Mouse (Mus musculus) T-helper 1 cell (primary cell): ENCODE results near the gene Ppp2r3a.

Source experiments
- in situ Hi-C: fragments of 300-600 bp; cut with MboI, MseI; formaldehyde crosslinking; loops from one replicate; pipeline ENCODE4 v1.15.1; 2025; ENCODE audit warnings: high pct_unique_total_duplicates

The Ppp2r3a gene

DNA sequence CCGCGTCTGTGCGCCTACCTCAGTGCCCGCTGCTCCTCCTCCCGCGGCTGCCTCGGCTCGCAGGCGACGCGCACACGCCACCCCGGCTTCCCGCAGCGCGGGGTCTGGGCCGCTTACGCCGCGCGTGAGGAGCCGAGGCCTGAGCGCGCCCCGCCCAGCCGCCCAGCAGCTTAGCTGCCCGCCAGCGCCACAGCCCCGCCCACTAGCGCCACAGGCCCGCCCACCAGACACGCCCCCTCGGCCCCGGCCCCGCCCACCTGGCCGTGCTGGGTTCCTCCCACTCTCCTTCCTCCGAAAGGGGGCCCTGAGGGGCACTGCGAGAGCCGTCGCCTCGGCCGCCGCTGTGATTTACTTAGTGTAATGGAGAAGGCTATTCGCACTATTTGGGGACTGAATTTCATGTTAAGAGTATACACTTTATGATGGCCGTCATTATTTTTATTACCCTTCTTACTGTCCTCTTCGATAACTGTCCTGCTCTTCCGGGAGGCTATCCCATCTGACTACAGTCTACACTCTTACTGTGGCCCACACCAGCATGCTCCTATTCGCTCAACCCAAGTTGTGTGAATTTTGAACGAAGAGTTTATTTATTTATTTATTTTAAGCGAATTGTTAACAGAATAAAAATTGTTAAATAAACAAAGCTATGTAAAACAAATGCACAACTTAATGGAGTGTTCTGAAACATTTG lies at the start of gene Ppp2r3a:
TSS of gene Ppp2r3a (minus strand) at position 152 of the 694 bp plus-strand sequence.
- in situ Hi-C loops: no loop called here

DNA sequence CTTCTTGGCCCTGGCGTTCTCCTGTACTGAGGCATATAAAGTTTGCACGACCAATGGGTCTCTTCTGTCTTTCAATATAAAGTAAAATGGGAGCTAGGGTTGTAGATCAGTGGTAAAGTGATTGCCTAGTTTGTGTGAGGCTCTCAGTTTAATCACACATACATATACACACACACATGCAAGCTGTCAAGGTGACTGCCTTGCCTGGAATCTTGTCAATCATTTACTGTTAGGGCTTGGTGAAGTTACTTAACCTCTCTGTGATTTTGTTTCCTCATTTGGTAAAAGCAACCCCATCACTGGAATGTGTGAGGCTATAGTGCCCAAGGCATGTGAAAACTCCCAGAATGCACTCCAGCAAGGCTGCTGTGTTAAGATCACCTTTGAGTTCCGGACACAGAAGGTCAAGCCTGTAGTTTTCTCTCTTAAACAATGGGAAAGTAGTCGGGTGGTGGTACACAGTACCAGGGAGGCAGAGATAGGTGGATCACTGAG lies 48.9 kb upstream of the Ppp2r3a start:
- in situ Hi-C loops: no loop called here

DNA sequence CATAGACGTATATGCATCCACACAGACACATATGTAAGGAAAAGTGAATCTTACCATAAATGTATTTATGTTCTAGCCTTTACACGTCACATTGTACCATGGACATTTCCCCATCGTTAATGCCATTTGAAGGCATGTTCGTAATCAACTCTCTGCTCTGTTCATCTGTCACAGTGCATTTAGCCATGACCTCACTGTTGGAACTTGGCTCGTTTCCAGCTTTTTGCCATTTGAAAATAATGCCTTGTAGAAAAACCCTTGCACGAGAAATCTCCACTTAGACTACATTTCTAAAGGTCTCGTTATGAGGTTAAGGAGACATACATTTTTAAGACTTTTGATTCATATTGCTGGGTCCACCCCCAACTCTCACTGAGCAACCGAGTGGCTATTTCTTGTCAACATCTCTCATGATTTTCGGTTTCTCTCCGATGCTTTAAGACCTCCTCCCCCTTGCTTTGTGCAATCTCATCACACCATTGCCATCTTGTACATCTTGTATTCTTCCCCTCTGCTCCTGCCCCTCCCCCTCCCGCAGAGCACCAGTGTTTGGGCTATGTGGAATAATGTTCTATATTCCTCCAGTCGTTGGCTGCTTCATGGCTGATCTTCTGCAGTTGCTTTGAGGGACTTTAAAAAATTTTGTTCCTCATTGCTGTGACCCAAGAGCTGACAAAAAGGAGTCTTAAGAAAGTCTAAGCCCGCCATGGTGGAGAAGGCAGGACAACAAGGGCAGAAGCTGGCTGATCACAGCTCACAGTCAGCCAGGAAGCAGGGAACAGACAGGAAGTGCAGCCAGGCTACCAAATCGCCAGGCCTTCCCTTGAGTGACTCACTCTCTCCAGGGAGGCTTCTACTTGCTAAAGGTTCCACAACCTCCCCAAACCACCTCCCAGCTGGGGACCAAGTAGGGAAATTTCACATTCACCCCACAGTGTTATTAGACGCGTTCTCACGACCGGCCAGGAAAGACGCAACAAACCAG lies 40.4 kb upstream of the Ppp2r3a start:
- in situ Hi-C loops: no loop called here

DNA sequence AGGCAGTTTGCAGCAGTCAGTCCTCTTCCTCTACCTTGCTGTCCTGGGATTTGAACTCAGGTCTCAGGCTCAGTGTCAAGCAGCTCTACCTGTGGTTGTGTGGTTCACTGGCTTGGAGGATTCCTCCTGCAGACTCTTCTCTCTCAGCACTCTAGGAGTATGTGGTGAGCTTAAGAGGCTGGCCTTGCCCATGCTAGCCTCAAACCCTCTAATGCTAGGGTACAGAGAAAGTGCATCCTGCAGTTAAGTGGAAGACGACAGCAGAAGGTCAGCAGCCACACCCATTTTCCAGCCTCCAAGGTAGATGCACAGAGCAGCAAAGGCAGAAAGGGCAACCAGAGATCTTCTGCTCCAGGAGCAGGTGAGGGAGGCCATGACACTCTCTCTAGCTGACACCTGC lies 39.3 kb upstream of the Ppp2r3a start:
- in situ Hi-C loops: no loop called here

DNA sequence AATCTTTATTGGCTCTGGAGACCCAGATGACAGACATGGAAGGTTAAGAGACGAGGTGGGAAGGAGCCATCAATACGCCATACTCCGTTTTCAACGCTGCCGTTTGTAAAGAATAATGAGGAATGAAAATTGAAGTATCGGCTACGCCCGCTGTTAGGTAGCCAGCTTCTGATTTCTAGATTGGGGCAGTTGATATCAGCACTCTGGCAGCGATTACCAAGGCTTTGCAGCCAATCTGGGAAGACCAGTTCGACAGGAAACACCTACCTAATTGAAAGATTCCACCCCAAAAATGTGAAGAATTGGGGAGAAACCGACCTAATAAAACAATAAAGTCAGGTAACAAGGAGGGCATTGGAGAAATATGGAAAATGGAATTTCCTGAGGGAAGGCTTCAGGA lies 38.2 kb upstream of the Ppp2r3a start:
- in situ Hi-C loops: no loop called here

DNA sequence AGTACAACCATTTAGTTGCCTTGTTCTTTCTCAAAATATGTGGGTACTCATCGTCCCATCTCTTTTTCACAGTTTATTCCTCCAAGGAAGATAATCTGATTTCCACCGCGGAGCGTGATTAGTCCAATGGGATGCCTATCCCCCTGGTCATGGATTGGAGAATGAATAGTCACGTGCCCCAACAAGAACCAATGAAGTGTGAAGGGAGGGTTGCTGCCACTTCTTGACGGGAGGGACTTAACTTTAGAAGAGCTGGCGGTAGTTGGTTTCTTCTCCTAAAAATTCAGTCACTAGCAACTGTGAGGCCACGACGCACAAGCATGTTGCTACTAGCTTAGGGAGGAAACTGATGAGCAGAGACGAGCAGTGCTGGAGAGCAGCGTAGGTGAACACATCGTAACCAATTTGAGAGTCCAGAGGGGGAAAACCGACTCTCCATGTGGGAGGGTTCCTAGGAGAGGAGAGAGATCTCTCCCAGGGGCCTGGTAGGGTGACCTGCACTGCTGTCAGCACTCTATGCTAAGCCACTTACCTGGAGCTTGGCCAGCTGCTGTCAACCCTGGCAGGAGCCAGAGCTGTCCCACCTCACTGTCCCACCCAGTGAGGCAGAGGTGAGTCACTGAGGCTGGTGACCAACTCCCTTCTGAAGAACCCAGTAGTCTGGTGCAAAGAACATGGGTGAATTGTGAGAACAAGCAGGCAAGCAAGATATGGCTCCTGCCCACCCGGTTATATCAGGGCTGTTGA lies 37.5 kb upstream of the Ppp2r3a start:
- in situ Hi-C loops: no loop called here

DNA sequence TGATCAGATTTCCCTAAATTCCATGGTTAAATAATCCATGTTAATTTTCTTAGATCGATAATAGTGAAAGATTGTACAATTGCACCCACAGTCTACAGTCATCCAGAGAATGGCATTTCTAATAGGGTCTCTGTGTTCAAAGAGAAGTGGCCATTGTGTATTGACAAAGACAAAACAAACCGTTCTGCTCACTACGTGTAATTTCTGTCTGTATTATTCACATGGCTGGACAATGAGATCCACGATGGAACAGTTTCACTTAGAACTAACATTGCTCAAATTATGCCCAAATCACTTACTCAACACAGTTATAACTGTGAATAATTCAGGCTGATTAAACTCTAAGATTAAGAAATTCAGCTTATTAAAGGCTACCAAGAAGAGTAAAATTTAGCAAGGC lies 35.2 kb upstream of the Ppp2r3a start:
- in situ Hi-C loops: no loop called here

DNA sequence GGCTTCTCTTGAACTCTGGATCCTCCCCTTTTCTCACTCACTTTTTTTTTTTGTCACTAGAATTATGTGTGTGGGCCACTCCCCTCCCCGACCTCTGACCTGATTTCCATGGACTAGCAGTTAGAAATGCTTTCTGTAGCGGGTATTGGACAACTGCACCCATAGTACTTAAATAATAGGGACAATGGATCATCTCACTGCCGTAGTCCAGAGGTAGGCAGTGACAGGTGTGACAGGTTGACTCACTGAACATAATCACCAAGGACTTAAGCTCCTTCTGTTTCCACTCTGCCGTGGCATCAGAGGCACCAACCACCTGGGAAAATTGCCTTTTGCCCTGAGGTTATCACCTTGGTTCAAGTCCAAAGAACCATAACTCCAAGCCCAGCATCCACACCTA lies 32.5 kb upstream of the Ppp2r3a start:
- in situ Hi-C loops: no loop called here

DNA sequence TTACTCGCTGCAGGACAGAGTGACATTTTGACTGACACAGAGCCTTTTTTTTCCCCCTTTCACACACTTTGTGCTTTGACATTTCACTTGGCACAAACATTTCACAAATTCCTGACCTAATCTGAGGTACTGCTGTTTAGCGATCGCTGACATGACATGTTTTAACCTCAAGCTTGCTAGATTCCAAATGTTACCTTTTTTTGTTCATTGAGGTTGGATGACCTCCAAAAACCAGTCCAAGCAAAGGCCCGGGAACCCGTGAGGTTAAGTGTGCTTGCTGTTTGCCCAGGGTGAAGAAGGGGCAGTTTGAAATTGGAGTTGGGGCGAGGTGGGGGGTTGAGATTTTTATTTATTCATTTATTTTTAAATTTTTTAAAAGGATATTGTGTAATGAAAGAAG lies 31.1 kb upstream of the Ppp2r3a start:
- in situ Hi-C loops: no loop called here

DNA sequence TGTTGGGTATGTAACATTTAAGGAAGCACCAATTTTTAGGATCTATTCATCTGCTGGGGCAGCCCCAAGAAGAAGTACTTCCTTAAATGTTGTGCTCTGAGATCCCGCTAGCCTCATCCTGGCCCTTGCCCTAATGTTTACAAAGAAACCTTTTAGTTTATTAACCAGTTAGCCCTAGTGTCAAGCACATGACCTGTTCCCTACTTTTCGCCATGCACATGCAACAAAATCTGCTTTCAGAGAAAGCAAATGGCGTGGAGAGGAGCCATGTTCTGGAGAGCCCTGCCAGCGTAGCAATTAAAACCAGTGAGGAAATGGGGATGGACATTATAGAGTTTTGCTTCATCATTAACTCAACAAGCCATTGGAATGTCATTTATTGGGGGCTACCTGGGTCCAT lies 30.3 kb upstream of the Ppp2r3a start:
- in situ Hi-C loops: no loop called here

DNA sequence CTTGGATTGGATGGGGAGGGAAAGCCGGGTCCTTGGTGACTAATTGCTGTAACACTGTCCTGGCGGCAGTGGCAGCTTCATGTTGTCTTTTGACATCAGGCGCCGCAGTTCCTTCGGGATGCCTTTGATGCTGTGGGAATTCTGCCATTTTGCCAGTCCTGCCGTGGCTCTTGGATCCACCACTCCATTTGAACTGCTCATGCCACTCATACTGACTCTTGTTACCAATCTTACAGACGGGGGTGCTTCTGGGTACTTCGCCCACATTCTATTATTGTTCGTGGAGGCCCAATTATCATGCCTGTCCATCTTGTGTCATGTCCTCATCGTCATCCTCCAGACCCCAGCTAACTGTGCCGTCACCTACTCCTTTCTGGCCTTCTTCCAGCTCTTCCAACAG lies 29.7 kb upstream of the Ppp2r3a start:
- in situ Hi-C loops: no loop called here

DNA sequence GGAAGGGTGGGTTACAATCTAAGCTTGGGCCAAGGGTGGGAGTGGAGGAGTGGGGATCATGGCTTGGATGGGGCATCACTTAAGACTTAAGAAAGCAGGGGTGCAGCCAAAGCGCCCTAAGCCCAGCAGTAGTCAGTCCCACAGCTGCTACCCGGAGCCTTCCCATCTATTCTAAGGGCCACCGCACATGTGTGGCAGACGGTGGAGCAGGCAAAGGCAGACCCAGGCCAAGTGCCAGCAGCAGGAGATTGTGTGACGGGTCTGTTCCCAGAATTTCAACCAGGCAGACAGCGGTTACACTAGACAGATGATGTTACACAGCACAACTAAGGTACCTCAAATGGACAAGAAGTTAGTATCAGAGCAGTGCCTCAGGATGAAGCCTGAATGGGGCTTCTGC lies 29.3 kb upstream of the Ppp2r3a start:
- in situ Hi-C loops: no loop called here

DNA sequence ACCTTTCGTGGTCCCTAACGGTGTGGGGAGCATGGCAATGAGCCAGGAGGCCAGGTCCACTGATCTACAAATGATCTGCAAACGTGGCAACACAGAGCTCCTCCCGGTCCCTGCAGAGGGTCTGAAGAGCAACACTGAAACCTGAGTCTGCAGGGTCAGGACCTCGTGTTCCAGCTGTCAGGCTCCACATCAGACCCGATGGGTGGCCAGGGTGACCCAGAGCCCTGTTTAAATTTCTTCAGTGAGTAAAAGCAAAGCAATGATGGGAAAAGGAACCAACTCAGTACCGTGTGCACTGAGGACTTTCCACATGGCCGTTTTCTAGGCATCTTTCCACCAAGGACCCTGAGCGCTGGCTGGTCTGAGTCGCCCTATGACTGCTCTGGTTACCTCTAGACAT lies 28.6 kb upstream of the Ppp2r3a start:
- in situ Hi-C loops: no loop called here

DNA sequence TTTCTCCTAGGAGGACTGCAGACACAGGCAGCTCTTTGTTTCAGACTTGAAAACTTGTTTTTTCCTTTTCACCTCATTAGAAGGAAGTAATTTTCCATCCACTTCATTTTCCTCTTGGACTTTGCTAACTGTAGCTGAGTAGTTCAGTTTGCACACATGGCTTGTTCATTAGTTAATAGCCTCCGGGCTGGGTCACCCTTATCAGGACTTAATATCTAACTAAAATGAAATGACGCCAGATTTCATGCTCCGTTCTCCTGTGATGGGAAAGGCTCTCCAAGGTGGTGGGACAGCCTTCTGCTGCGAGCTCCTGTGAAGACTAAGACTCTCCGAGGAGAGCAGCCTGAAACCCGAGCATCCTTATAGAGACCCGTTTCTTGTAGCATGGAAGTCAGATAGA lies 21.1 kb upstream of the Ppp2r3a start:
- in situ Hi-C loops: no loop called here

DNA sequence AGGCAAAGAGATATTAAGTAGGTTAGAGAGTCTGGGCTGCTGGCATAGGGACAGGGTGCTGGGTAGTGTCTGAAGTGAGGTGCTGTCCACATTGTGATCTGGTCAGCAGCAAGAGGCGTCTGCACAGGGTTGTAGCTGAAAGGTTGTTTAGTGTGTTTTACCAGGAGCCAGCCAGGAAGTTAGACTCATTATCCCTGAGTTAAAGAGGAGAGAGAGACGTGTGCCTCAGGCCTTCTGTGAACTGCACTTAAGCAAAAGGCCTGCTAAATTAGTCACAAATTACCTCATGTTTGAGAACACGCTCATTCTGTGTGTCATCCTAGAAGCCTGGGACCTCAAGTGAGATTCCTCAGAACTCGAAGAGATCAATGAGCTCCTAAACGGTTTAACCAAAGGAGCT lies 18.4 kb upstream of the Ppp2r3a start:
- in situ Hi-C loops: no loop called here

DNA sequence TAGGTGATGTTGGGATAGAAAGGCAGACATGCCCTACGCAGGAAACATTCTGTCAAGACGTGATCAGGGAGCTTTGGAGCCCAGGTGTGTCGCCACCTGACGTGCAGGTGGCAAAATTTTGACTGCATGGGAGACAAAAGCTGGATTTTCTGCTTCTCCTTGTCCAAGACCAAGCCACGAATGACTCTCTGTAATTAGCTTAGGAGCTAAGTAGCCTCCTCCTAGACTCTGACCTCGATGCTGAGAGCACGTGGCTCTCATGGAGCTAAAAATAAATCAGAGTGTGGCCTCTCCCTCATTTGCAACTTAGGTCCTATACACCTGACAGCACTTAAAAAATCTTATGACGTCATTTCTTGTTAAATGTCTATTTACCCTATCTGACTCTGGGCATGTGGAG lies 14.4 kb upstream of the Ppp2r3a start:
- in situ Hi-C loops: no loop called here

DNA sequence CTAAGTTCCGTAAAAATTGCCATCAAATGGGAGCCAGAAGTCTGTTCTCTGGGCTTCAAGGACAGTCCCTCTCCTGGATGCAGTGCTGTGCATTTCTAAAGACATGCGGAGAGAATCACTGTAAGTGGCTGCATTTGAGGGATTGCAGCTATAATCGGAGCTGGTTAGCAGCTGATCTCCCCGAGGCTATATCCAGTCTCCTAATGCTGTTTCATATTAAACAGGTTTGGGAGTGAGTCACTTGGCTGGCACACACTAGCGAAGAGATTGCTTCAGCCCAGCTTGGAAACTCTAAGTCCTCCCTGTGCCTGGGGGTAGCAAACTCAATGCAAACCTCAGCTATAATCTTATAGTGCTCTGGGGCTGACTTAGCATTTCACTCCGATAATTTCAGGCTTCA lies 14.0 kb upstream of the Ppp2r3a start:
- in situ Hi-C loops: no loop called here

DNA sequence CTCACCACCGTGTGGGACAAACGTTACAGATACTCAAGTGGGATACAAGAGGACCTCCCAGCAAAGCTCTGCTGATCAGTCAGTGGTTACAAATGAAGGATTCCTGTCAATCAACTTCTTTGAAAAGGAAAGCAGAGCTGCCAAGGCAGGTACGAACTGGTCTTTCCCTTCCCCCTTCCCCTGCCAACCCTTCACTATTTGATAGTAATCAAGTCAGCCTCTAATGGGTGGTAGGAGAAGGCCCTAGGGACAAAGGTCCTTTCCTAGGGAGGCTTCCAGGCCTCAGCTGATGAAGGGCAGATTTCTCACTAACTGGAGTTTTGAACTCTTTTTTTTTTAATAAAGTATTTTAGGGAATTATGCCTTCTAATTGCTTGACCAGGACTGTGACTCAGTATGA lies 11.2 kb upstream of the Ppp2r3a start:
- in situ Hi-C loops: no loop called here

DNA sequence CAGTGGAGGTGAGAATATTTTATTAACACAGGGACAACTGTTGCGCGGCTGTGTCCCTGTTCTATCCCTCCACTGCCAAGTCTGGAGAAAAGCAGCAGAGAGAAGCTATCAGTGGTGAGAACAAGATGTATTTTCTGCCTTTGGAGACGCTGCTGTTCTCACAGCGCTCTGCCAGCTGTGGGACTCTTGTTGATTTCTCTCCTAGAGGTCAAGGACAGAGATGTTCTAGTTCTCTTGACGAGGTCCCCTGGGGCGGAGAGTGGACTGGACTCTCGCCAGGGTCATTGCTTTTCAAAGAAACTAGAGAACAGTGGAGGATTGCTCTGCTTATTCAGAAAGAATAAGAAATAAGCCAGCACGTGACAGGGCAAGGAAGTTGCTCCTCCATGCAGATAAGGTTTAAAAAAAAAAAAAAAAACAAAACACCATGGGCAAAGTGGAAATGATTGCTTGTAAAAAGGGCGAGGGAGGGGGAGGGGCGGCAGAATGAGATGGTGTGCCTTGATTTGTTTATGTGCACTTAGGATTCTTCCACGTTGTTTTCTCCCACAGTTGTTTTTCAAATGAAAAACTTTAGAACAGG lies 10.5 kb upstream of the Ppp2r3a start:
- in situ Hi-C loops: no loop called here

DNA sequence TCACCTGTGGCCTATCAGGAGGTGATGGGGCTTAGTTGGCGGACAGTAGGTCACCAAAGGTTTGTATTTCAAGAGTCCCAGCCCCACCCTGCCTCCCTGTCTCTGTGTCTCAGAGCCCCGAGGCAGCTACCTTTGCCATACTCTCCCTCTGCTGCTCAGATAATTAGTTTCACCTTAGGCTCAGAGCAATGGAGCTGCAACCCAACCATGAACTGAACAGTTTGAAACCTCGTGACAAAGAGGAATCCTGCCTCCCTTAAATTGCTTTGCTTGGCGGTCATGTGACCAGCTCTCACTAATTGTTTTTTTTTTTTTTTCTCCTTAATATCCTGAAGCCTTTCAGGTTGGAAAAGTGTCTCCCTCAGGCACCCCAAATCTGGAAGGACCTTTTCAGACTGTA lies 9.8 kb upstream of the Ppp2r3a start:
- in situ Hi-C loops: no loop called here

DNA sequence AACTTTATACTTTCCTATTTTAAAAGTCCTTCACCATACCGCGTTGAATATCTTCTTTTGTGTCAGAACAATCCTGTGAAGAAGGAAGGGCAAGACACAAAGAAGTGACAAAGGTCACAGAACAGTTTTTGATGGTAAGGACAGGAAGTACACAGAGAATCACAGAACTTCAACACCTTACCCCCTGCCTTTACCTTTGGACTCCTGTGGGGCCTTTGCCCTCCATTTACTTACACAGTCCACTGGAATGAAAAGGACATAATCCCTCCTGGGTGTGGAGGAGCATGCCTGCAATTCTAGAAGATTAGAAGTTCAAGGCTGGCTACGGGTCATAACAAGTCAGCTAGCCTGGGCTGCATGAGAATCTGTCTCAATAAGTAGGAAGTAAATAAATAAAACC lies 1.5 kb upstream of the Ppp2r3a start:
- in situ Hi-C loops: no loop called here

DNA sequence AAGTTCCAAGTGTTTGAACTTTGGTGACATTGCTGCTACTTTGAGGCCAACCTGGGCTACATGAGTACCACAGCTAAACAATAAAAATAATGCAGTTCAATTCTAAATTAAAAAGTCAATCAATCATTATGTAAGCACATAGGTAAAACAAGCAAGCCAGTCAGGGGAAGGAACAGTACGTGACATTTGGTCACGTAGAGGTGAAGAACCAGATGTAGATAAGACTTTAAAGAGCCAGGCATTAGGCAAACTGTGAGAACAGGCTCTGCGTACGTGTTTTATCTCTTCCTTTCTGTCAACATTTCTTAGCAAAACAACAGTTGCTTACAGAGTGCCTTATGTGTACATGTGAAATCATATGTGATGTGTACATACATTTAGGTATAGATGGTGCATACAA lies 946 bp upstream of the Ppp2r3a start:
- in situ Hi-C loops: no loop called here
